Mouse (Mus musculus): Measurements from ENCODE around the gene BC067074.

DNA sequence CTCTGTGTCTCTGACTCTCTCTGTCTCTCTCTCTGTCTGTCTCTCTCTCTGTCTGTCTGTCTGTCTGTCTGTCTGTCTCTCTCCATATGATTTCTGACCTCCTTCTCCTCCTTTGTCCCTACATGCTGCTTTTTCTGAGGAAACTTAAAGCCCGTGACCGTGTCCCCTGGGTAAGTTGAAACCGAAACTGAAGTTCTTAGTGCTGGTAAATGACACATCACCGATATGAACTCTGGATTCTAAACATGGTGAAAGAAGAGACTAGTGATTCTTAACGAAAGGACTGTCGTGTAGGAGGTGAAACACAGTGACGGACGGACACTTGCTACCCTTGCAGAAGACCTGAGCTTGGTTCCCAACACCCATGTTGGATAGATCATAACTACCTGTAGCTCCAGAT is 21.8 kb upstream of the BC067074 start:
- TF ChIP-seq CTCF (IDR thresholded peaks at IDR 0.05; ENCODE audit: control insufficient read depth, insufficient read depth, insufficient replicate concordance, low read depth, low read length), result no peak
- TF ChIP-seq POLR2A (IDR thresholded peaks at IDR 0.05; ENCODE audit: control insufficient read depth, low read depth, low read length), result no peak
